Mouse (Mus musculus): Measurements from ENCODE around the gene Mtss1l.
"Not testable (repeated sequence)": the region's sequence is repeated elsewhere in the genome, so short reads cannot be mapped to it uniquely, and the experiment has no call there.

Mtss1l gene

GRCm38 (mm10) chr8:110779924-110780718 lies 58.8 kb downstream of the Mtss1l start:
- DNase-seq (ENCODE audit: low spot score in 2 of 2) = no peak

GRCm38 (mm10) chr8:110785366-110785765 lies 64.1 kb downstream of the Mtss1l start:
- DNase-seq (ENCODE audit: low spot score in 2 of 2) = no peak

GRCm38 (mm10) chr8:110786501-110786900 lies 65.2 kb downstream of the Mtss1l start:
- DNase-seq (ENCODE audit: low spot score in 2 of 2) = not testable (repeated sequence)

- DNase-seq (ENCODE audit: low spot score in 2 of 2) = no peak
Observed at GRCm38 (mm10) chr8:110786934-110787333, 65.7 kb downstream of the Mtss1l start.

GRCm38 (mm10) chr8:110787411-110787954 lies 66.2 kb downstream of the Mtss1l start:
- DNase-seq (ENCODE audit: low spot score in 2 of 2) = no peak

- no peak for DNase-seq (ENCODE audit: low spot score in 2 of 2)
Observed at GRCm38 (mm10) chr8:110788981-110789380, 67.7 kb downstream of the Mtss1l start.

- no peak for DNase-seq (ENCODE audit: low spot score in 2 of 2)
Observed at GRCm38 (mm10) chr8:110789571-110789970, 68.3 kb downstream of the Mtss1l start.

GRCm38 (mm10) chr8:110790270-110790669 lies 69.0 kb downstream of the Mtss1l start:
- no peak for DNase-seq (ENCODE audit: low spot score in 2 of 2)

Measured in frontal cortex, postnatal 25 days (tissue).